Mouse (Mus musculus) neural tube, embryonic 12.5 days (tissue): Measurements from ENCODE around the gene Osbpl3. TPM values are rescaled to one million over a fixed set of nuclear protein-coding genes. Genes with fewer than 3 reads are reported as not detected.

Source experiments
- ATAC-seq: fragments of 200-750 bp; cut with Nextera tagmentation; 2 replicates; pipeline ENCODE4 v1.8.0; 2017; ENCODE audit warnings: low read depth, mild to moderate bottlenecking, moderate TSS enrichment, moderate library complexity; ENCODE audit not compliant: low FRiP score
- H3K27ac ChIP-seq: fragments of 300-500 bp; sonication (generic); 2 replicates; pipeline ENCODE4 v1.5.1; 2016
- H3K27me3 ChIP-seq: fragments of 300-500 bp; sonication (generic); replicated peaks from 2 replicates; pipeline ENCODE4 v1.6.1; 2016; ENCODE audit warnings: mild to moderate bottlenecking
- H3K36me3 ChIP-seq: fragments of 300-500 bp; sonication (generic); 2 replicates; pipeline ENCODE4 v1.6.1; 2016; ENCODE audit warnings: mild to moderate bottlenecking
- H3K4me1 ChIP-seq: fragments of 300-500 bp; sonication (generic); 2 replicates; pipeline ENCODE4 v1.6.1; 2016
- H3K4me2 ChIP-seq: fragments of 300-500 bp; sonication (generic); replicated peaks from 2 replicates; pipeline ENCODE4 v1.6.1; 2016; ENCODE audit warnings: mild to moderate bottlenecking
- H3K4me3 ChIP-seq: fragments of 300-500 bp; sonication (generic); 2 replicates; pipeline ENCODE4 v1.5.1; 2016
- H3K9ac ChIP-seq: fragments of 300-500 bp; sonication (generic); 2 replicates; pipeline ENCODE4 v1.6.1; 2016; ENCODE audit warnings: mild to moderate bottlenecking
- H3K9me3 ChIP-seq: fragments of 300-500 bp; sonication (generic); 2 replicates; pipeline ENCODE4 v1.6.1; 2016; ENCODE audit warnings: mild to moderate bottlenecking
- WGBS: fragments of 180-500 bp; shearing (Covaris S2); methylation state at CpG from one replicate; pipeline ENCODE4 v1.1.7; 2016; 5-methylcytosine and 5-hydroxymethylcytosine counted together
- polyA plus RNA-seq: library from polyadenylated mRNA; unstranded; fragments of >200 nt; fragmentation: Nextera tagmentation; extraction: Ambion mirVana; gene quantifications from 2 replicates; pipeline ENCODE4 v1.2.1, GENCODE M21; 2016

The Osbpl3 gene
- polyA plus RNA-seq, 1 experiment from 2014 or later: 5.4 TPM

DNA sequence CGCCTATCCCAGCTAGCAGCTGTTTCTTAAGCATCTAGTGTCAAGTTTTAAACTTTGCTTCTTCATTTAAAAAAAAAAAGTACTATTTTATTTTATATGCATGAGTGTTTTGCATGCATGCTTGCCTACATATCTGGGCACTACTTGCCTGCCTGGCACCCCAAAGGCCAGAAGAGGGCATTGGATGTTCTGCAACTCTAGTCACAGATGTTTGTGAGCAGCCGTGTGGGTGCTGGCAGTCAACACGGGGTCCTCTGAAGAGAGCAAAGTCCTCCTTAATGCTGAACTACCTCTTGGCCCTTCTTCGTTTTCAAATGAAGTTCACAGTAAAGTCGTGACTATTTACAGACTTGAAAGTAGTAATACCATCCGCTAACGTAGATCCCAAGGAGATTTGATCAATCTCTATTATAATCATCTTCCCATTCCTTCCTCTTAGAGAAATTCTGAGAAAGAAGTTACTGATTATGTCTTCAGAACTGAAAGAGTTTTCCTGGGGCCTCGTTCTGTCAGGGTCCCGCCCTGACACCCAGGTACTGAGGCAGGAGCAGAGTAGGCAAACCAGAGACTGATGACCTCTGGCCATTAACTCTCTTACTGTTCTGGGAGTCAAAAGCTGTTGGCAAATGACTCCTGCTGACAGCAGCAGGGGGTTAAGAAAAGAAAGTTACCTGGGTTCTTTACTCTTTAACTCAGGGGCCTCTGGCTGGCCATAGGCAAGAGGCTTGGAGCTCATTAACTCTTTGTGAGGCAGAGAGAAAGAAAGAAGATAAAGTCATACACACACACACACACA is 8.9 kb upstream of the Osbpl3 start:
- no peaks in the 10 kb centered on the region for H3K4me1 ChIP-seq

DNA sequence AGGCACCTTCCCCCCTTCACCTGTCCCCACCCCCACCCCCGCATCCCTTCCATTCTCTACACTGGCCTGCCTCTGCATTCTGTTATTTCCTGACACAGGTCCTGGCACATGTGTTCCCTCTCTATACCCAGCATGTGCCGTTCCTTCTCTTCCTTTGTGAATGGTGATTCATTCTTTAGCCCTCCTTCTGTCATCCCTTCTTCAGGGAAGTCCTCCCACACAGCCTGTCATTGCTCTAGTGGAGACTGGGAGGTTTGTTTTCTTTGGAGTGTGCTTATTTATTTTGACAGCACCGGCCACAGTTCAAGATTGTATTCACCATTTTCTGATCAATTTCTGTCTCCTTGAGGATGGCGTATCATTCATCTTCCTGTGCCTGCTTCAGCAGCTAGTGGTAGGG is 6.0 kb upstream of the Osbpl3 start:
- WGBS: 78% methylated on average over 4 of the region's 4 CpGs
- Histone ChIP-seq H3K4me3 (no peak overlapping the region), H3K27ac (no peak overlapping the region), H3K36me3 (no peaks in the 10 kb centered on the region), H3K4me1 (no peaks in the 10 kb centered on the region), H3K4me2 (no peak overlapping the region), H3K27me3 (no peaks in the 10 kb centered on the region), H3K9ac (no peak overlapping the region), H3K9me3 (no peaks in the 10 kb centered on the region)
- ATAC-seq: no peak

More for the DNA sequence above, 8.9 kb upstream of the Osbpl3 start:
- 84% methylated on average over 9 of the region's 9 CpGs for WGBS
- Histone ChIP-seq H3K4me3 (no peak overlapping the region), H3K27me3 (no peaks in the 10 kb centered on the region), H3K9ac (no peak overlapping the region), H3K4me2 (no peak overlapping the region), H3K27ac (no peak overlapping the region), H3K36me3 (no peaks in the 10 kb centered on the region), H3K9me3 (no peaks in the 10 kb centered on the region)
- ATAC-seq: no peak

DNA sequence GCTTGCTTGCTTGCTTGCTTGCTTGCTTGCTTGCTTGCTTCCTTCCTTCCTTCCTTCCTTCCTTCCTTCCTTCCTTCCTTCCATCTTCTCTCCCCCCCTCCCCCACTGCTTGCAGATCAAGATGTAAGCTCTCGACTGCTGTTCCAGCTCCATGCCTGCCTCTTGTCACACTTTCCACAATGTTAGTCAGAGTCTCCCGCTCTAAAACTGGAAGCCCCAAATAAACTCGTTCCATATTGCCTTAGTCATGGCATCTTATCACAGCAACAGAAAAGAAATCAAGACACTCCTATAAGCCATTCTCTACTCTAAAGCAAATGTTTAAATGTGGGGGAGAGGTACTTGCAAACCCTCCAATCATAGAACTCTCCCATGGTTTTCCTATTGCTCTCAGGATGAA is 5.6 kb upstream of the Osbpl3 start:
- H3K27ac ChIP-seq: no peak overlapping the region
- ATAC-seq: no peak
- no peaks in the 10 kb centered on the region for H3K4me1 ChIP-seq
- no peak overlapping the region for H3K4me3 ChIP-seq
- no peaks in the 10 kb centered on the region for H3K27me3 ChIP-seq
- WGBS: 84% methylated on average over 3 of the region's 3 CpGs
- H3K36me3 ChIP-seq: no peaks in the 10 kb centered on the region
- H3K9ac ChIP-seq: no peak overlapping the region
- no peak overlapping the region for H3K4me2 ChIP-seq
- H3K9me3 ChIP-seq: no peaks in the 10 kb centered on the region

DNA sequence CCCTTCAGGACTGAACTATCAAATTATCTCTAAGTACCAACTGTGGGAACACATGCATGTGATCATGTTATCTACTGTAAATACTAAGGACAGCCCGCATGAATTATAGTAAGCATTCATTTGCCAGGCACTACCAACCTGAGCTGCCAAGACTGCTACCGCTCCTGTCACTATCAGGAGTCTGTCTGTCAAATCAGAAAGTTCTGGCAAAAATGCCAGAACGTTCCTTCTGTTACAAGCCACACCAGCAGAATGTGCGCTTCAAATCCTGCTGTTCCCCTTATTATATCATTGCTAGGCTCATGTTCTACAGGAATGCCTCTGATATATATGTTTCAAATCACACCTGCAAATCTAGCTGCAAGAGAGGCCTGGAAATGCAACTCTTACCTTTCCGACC is 4.6 kb upstream of the Osbpl3 start:
- no peaks in the 10 kb centered on the region for H3K9me3 ChIP-seq
- no peaks in the 10 kb centered on the region for H3K27me3 ChIP-seq
- no peak overlapping the region for H3K27ac ChIP-seq
- H3K4me2 ChIP-seq: no peak overlapping the region
- no peak overlapping the region for H3K9ac ChIP-seq
- no peak for ATAC-seq
- H3K4me1 ChIP-seq: no peaks in the 10 kb centered on the region
- no peak overlapping the region for H3K4me3 ChIP-seq
- WGBS: 93% methylated on average over 5 of the region's 5 CpGs
- no peaks in the 10 kb centered on the region for H3K36me3 ChIP-seq

DNA sequence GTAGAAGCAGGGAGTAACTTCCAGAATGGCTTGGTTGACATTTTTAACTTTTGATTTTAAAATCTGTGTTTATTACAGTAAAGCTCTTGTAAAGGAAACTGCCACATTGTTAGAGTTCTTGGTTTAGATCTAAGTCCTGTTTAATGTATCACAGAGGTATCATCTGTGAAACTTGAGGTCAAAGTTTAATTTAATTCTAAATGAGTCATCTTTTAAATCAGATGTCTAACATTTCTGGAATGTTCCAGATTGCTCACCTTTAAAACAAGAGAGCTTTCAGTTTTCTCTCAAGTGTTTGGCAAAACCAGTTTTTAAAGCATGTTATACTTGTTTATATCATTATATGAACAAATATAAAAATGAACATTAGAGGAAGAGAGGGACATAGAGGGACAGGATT is 4.2 kb upstream of the Osbpl3 start:
- H3K4me2 ChIP-seq: no peak overlapping the region
- H3K9me3 ChIP-seq: no peaks in the 10 kb centered on the region
- no peaks in the 10 kb centered on the region for H3K27me3 ChIP-seq
- no peaks in the 10 kb centered on the region for H3K36me3 ChIP-seq
- no peak overlapping the region for H3K4me3 ChIP-seq
- no peak for ATAC-seq
- no peak overlapping the region for H3K9ac ChIP-seq
- 0 out of 2 replicates have a peak, but pooled peaks cover under 1% of the 10 kb centered on the region for H3K4me1 ChIP-seq
- H3K27ac ChIP-seq: no peak overlapping the region

DNA sequence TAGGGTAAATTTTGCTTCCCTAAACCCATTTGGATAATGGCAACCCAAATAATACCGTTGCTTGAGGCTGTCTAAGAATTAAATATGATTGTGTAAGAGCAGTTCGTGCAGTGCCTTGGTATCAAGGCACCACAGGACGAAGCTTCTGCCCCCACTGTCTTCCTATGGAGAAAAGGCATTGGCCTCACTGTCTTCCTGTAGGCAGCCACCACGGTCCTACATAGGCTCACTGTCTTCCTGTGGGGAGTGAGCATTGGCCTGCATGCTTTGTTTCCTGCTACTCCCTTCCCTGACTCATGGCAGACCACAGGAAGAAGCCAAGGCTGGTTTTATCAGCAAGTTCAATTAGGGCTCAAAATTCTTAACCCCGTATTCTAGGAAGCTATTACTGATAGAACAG is 3.3 kb upstream of the Osbpl3 start:
- no peak for ATAC-seq

DNA sequence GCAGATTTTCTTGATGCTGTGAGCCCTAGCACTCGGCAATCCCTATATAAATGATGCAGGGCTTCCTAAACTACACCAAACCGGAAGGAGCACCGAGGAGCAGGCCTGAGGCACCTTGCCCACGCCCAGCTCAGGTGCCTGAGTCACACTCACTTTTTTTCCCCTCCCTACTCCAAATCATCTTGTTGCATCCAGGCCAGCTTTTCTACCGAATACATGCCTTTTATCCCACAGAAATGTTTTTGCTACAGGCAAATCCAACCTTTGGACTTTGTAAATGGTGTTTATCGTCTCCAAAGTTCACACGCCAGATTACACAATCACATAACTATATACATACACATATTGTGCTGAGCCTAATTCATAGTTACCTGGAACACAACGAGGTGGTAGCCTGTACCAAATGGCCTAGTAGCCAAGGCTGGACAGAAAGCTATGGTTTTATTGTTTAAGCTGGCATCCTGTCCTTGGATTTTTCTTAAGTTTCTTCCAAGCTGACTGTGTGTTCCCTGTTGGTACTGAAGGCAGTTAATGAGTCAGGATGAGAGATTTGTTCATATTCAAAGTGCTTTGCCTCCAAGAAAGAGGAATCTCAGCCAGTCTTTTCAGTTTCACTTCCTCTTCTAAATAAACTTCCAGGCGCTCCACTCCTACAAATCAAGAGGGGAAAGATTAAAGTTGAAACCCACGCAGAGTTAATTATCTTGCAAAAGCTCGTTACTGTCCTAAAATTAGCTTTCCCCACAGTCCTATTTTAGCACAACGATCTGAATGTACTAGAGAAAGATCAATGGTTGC is 1.7 kb upstream of the Osbpl3 start:
- no peak overlapping the region for H3K4me2 ChIP-seq
- H3K4me1 ChIP-seq: peaks cover 5% of the 10 kb centered on the region; the same call in 1 of the 2 replicates
- H3K9ac ChIP-seq: no peak overlapping the region
- H3K4me3 ChIP-seq: no peak overlapping the region
- no peak for ATAC-seq
- 92% methylated on average over 12 of the region's 12 CpGs for WGBS
- H3K27ac ChIP-seq: no peak overlapping the region
- H3K36me3 ChIP-seq: no peaks in the 10 kb centered on the region
- no peaks in the 10 kb centered on the region for H3K27me3 ChIP-seq
- H3K9me3 ChIP-seq: no peaks in the 10 kb centered on the region

More for the DNA sequence above, 3.3 kb upstream of the Osbpl3 start:
- H3K4me1 ChIP-seq: peaks cover 5% of the 10 kb centered on the region; the same call in 1 of the 2 replicates
- no peak overlapping the region for H3K9ac ChIP-seq
- WGBS: 77% methylated on average over 5 of the region's 5 CpGs
- H3K36me3 ChIP-seq: no peaks in the 10 kb centered on the region
- H3K4me3 ChIP-seq: no peak overlapping the region
- H3K4me2 ChIP-seq: no peak overlapping the region
- H3K27ac ChIP-seq: no peak overlapping the region
- H3K27me3 ChIP-seq: no peaks in the 10 kb centered on the region
- no peaks in the 10 kb centered on the region for H3K9me3 ChIP-seq

DNA sequence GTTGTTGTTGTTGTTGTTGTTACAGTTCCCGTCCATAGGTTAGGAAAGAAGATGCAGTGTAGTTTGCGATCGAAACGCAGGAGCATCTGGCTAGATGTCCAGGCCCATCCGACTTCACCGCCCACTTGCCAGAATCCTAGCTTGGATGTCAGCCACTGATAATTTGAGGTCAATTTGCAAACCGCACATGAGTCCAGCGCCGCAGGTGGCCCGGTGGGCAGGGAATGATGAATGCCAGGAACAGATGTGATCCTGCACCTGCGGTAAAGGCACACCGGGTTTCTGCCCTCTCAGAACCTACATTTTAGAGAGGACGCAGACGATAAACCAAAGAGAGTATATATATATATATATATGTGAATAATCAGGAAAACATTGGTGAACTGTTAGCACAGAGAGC is 705 bp upstream of the Osbpl3 start:
- Histone ChIP-seq H3K9ac (no peak overlapping the region), H3K4me2 (peak overlapping the region; percentile 94), H3K27ac (no peak overlapping the region), H3K9me3 (no peaks in the 10 kb centered on the region), H3K27me3 (no peaks in the 10 kb centered on the region), H3K4me3 (no peak overlapping the region), H3K36me3 (no peaks in the 10 kb centered on the region), H3K4me1 (peaks cover 5% of the 10 kb centered on the region; the same call in 1 of the 2 replicates)
- no peak for ATAC-seq
- 61% methylated on average over 14 of the region's 14 CpGs for WGBS

DNA sequence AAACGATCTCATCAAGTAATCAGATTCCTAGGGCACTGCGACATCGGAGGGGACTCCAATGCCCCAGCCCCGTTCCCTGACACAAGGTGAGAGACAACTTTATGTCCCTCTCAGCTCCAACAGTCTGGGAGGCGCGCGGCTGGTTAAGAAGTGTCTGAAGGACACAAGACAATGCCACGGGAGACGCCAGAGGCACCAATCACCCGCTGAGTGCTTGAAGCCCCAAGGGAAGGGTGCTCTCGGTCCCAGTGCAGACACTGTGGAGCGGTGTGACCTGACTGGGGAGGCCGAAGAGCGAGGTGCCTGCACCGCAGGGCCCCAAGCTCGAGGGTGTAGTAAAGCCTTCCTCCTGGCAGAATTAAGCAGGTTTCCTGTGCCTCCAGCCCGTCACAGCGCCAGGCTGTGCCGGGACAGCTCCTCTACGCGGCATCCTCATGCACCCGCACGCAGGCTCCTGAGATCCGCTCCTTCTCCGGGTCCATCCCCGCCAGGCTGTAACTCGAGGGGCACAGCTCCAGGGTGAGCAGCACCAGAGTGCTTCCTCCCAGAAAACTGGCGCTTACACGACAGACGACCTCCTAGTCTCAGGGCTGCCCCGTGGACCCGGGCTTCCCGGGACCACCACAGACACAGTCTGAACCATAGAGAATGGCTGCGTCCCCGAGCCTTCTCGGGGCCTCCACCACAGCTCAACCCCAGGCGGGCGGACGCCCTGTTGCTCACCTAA is 736 bp downstream of the Osbpl3 start:
- WGBS: under 1% methylated on average over 39 of the region's 39 CpGs
- ATAC-seq: peak; percentile 78
- H3K4me3 ChIP-seq: peak overlapping the region; percentile 60
- peak overlapping the region; percentile 94 for H3K4me2 ChIP-seq
- peaks cover 5% of the 10 kb centered on the region; the same call in 1 of the 2 replicates for H3K4me1 ChIP-seq
- no peaks in the 10 kb centered on the region for H3K36me3 ChIP-seq
- H3K9ac ChIP-seq: peak overlapping the region; percentile 71
- no peaks in the 10 kb centered on the region for H3K9me3 ChIP-seq
- no peaks in the 10 kb centered on the region for H3K27me3 ChIP-seq
- 0 out of 2 replicates have a peak overlapping the region, but pooled peaks have one; percentile 13 for H3K27ac ChIP-seq

DNA sequence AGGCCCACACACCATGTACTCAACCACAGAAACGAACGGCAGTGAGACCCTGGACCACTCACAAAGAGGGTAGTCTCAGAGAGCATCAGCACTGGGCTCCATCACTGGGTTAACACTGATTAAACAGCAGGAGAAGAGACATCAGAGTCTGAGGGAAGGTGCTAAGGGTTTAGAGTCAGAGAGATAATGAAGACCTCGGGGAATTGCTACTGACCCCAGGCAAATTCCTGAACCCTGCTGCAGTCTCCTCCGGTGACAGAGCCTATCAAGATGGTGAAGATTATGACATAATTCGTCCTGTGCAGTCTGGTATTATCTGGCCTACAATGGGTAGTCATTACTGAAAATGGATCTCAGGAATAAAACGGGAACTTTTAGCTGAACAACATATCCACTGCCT is 2.4 kb downstream of the Osbpl3 start:
- Histone ChIP-seq H3K27ac (no peak overlapping the region), H3K9me3 (no peaks in the 10 kb centered on the region), H3K4me1 (peaks cover 5% of the 10 kb centered on the region; the same call in 1 of the 2 replicates), H3K27me3 (no peaks in the 10 kb centered on the region), H3K4me3 (no peak overlapping the region), H3K36me3 (no peaks in the 10 kb centered on the region), H3K9ac (no peak overlapping the region), H3K4me2 (no peak overlapping the region)
- WGBS: 63% methylated on average over 6 of the region's 6 CpGs
- no peak for ATAC-seq

DNA sequence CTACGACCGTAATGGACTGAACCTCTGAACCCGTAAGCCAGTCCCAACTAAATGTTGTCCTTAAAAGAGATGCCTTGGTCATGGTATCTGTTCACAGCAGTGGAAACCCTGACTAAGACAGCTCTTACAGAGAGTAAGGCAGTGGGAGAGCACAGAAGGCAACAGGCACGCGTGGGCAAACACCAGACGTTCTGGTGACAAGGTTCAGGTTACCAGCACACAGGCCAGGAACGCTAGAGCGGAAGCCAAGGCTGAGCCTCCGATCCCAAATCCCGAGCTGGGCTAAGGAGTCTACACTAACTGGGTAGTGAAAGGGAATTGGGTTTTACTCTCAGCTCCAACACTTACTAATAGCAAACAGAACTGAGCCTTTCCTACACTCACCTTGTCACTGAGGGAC is 3.8 kb downstream of the Osbpl3 start:
- ATAC-seq: no peak
- Histone ChIP-seq H3K27ac (no peak overlapping the region), H3K27me3 (no peaks in the 10 kb centered on the region), H3K36me3 (no peaks in the 10 kb centered on the region), H3K4me2 (no peak overlapping the region), H3K4me1 (peaks cover 5% of the 10 kb centered on the region; the same call in 1 of the 2 replicates), H3K9ac (no peak overlapping the region), H3K4me3 (no peak overlapping the region), H3K9me3 (no peaks in the 10 kb centered on the region)
- 94% methylated on average over 10 of the region's 10 CpGs for WGBS

DNA sequence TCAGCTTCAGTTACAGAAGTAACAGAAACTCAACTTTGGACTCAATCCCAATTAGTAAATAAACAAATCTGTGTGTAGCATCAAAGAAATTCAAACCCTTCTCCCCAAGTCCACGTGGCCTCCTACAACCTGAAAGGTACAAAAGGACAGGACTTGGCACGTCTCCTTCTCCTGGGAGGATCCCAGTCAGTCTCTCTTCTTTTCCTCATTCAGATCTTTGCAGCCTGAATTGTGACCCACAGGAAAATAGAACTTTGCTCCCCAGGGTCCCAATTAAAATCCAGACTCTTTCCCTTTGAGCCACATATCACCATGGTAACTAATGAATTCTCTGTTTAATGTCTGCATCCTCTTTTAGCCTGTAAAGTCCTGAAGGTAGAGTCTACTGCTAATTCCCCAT is 10.4 kb downstream of the Osbpl3 start:
- H3K9ac ChIP-seq: no peak overlapping the region
- no peaks in the 10 kb centered on the region for H3K9me3 ChIP-seq
- no peak overlapping the region for H3K4me3 ChIP-seq
- H3K4me2 ChIP-seq: no peak overlapping the region
- H3K4me1 ChIP-seq: no peaks in the 10 kb centered on the region
- no peaks in the 10 kb centered on the region for H3K27me3 ChIP-seq
- no peak overlapping the region for H3K27ac ChIP-seq
- ATAC-seq: no peak
- H3K36me3 ChIP-seq: no peaks in the 10 kb centered on the region
- 38% methylated on average over 2 of the region's 2 CpGs for WGBS
